Mouse (Mus musculus): Measurements from ENCODE around the gene Fbxo7. TPM values are rescaled to one million over a fixed set of nuclear protein-coding genes. Genes with fewer than 3 reads are reported as not detected.
"Not testable (repeated sequence)": the region's sequence is repeated elsewhere in the genome, so short reads cannot be mapped to it uniquely, and the experiment has no call there.

The Fbxo7 gene
- polyA plus RNA-seq, 1 experiment: 36.8 TPM

DNA sequence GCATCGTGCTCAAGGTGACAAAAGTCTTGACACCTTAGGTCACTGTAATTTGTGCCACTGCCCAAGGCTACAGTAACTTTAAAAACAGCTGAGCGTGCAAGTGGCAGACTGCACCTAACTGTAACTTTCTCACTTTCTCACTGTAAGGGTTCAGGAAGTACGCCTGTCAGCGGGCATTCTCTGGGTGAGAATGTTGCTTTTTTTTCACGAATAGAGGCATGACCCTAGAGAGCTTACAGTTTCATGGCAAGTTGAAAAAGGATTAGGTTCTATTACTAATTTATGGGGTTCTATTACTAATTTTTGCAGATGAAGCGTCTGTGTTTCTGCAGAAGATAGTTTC, 673 bp downstream of the Fbxo7 start:
- H3K36me3 ChIP-seq (ENCODE audit: control insufficient read depth, insufficient read depth, low read length): no peaks in the 10 kb centered on the region
- no peak for TF ChIP-seq CTCF (IDR thresholded peaks at IDR 0.05; ENCODE audit: control insufficient read depth, insufficient read depth, insufficient replicate concordance, low read depth, low read length)
- no peak for TF ChIP-seq POLR2A (IDR thresholded peaks at IDR 0.05; ENCODE audit: control insufficient read depth, low read depth, low read length)
- peak overlapping the region; percentile 93 for H3K4me3 ChIP-seq (ENCODE audit: control insufficient read depth, low read depth, low read length)
- no peaks in the 10 kb centered on the region for H3K27me3 ChIP-seq (ENCODE audit: control insufficient read depth, insufficient read depth, low read length)
- H3K27ac ChIP-seq (ENCODE audit: control insufficient read depth, insufficient read depth, low read depth, low read length): peak overlapping the region; percentile 90
- peaks cover 2% of the 10 kb centered on the region; the same call in 1 of the 2 replicates for H3K4me1 ChIP-seq (ENCODE audit: control insufficient read depth, insufficient read depth, low read length)

DNA sequence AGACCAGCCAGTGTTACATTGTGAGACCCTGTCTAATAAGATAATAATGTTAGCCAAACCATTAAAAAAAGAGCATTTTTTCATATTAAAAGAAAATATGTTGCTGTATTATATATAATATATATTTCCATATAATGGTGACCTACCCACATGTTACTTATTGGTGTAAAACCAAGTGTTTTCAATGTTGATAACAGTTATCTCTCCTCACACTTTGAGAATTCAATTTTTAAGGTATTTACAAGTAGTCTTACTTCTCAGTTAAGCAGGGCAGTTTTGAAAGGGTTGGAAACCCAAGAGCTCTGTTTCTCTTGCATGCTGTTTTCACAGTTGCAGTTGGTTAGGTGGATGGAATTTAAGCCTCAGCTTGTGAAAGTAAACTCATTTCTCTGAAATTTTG, 1.4 kb downstream of the Fbxo7 start:
- H3K4me3 ChIP-seq (ENCODE audit: control insufficient read depth, low read depth, low read length): no peak overlapping the region

GRCm38 (mm10) chr10:86025906-86026305, 4.1 kb downstream of the Fbxo7 start:
- Histone ChIP-seq H3K27ac (ENCODE audit: control insufficient read depth, insufficient read depth, low read depth, low read length) (no peak overlapping the region), H3K36me3 (ENCODE audit: control insufficient read depth, insufficient read depth, low read length) (peaks cover 1% of the 10 kb centered on the region; the same call in 1 of the 2 replicates), H3K27me3 (ENCODE audit: control insufficient read depth, insufficient read depth, low read length) (no peaks in the 10 kb centered on the region), H3K4me3 (ENCODE audit: control insufficient read depth, low read depth, low read length) (no peak overlapping the region), H3K4me1 (ENCODE audit: control insufficient read depth, insufficient read depth, low read length) (peaks cover 2% of the 10 kb centered on the region; the same call in 1 of the 2 replicates)
- no peak for TF ChIP-seq CTCF (IDR thresholded peaks at IDR 0.05; ENCODE audit: control insufficient read depth, insufficient read depth, insufficient replicate concordance, low read depth, low read length)
- TF ChIP-seq POLR2A (IDR thresholded peaks at IDR 0.05; ENCODE audit: control insufficient read depth, low read depth, low read length): no peak

More for the DNA sequence above, 1.4 kb downstream of the Fbxo7 start:
- H3K27me3 ChIP-seq (ENCODE audit: control insufficient read depth, insufficient read depth, low read length): no peaks in the 10 kb centered on the region
- TF ChIP-seq POLR2A (IDR thresholded peaks at IDR 0.05; ENCODE audit: control insufficient read depth, low read depth, low read length) (no peak), CTCF (IDR thresholded peaks at IDR 0.05; ENCODE audit: control insufficient read depth, insufficient read depth, insufficient replicate concordance, low read depth, low read length) (no peak)
- no peaks in the 10 kb centered on the region for H3K36me3 ChIP-seq (ENCODE audit: control insufficient read depth, insufficient read depth, low read length)
- H3K27ac ChIP-seq (ENCODE audit: control insufficient read depth, insufficient read depth, low read depth, low read length): no peak overlapping the region
- peaks cover 2% of the 10 kb centered on the region; the same call in 1 of the 2 replicates for H3K4me1 ChIP-seq (ENCODE audit: control insufficient read depth, insufficient read depth, low read length)

DNA sequence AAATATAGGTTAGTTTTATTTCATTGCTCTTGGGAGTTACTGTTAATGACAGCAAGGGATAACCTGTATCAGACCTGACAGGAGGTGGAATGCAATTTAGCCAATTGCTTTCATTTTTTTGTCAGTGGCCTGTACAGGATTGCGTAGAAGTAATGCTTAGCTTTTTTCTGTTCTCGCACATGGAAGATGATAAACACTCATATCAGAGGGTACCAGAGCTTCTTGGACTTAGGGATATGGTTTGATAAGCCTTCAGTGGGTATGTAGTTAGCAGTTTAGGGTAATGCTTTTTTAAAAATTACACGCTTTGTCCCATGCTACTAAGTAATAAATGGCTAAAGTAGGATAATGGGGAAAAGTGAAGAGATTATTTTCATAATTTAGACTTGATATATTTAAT, 4.6 kb downstream of the Fbxo7 start:
- Histone ChIP-seq H3K27ac (ENCODE audit: control insufficient read depth, insufficient read depth, low read depth, low read length) (no peak overlapping the region), H3K27me3 (ENCODE audit: control insufficient read depth, insufficient read depth, low read length) (no peaks in the 10 kb centered on the region), H3K4me1 (ENCODE audit: control insufficient read depth, insufficient read depth, low read length) (peaks cover 2% of the 10 kb centered on the region; the same call in 1 of the 2 replicates), H3K4me3 (ENCODE audit: control insufficient read depth, low read depth, low read length) (no peak overlapping the region), H3K36me3 (ENCODE audit: control insufficient read depth, insufficient read depth, low read length) (peaks cover 4% of the 10 kb centered on the region)
- no peak for TF ChIP-seq POLR2A (IDR thresholded peaks at IDR 0.05; ENCODE audit: control insufficient read depth, low read depth, low read length)
- no peak for TF ChIP-seq CTCF (IDR thresholded peaks at IDR 0.05; ENCODE audit: control insufficient read depth, insufficient read depth, insufficient replicate concordance, low read depth, low read length)

DNA sequence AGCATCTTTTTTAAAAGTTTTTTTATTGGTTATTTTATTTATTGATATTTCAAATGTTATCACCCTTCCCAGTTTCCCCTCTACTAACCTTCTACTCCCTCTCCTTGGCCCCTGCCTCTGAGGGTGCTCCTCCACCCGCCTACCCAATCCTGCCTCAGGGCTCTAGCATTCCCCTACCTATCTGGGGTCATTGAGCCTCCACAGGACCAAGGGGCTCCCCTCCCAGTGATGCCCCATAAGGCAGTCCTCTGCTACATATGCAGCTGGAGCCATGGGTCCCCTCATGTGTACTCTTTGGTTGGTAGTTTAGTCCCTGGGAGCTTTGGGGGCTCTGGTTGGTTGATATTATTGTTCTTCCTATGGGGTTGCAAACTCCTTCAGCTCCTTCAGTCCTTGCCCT, 5.0 kb downstream of the Fbxo7 start:
- not testable (repeated sequence) for H3K4me3 ChIP-seq (ENCODE audit: control insufficient read depth, low read depth, low read length); H3K36me3 ChIP-seq (ENCODE audit: control insufficient read depth, insufficient read depth, low read length); H3K4me1 ChIP-seq (ENCODE audit: control insufficient read depth, insufficient read depth, low read length); H3K27me3 ChIP-seq (ENCODE audit: control insufficient read depth, insufficient read depth, low read length); H3K27ac ChIP-seq (ENCODE audit: control insufficient read depth, insufficient read depth, low read depth, low read length)

- Histone ChIP-seq H3K36me3 (ENCODE audit: control insufficient read depth, insufficient read depth, low read length) (peaks cover 6% of the 10 kb centered on the region), H3K4me1 (ENCODE audit: control insufficient read depth, insufficient read depth, low read length) (no peaks in the 10 kb centered on the region), H3K27me3 (ENCODE audit: control insufficient read depth, insufficient read depth, low read length) (no peaks in the 10 kb centered on the region), H3K4me3 (ENCODE audit: control insufficient read depth, low read depth, low read length) (no peak overlapping the region), H3K27ac (ENCODE audit: control insufficient read depth, insufficient read depth, low read depth, low read length) (no peak overlapping the region)
- TF ChIP-seq POLR2A (IDR thresholded peaks at IDR 0.05; ENCODE audit: control insufficient read depth, low read depth, low read length): no peak
- no peak for TF ChIP-seq CTCF (IDR thresholded peaks at IDR 0.05; ENCODE audit: control insufficient read depth, insufficient read depth, insufficient replicate concordance, low read depth, low read length)
Observed at GRCm38 (mm10) chr10:86030743-86031142, 9.0 kb downstream of the Fbxo7 start.

- H3K27me3 ChIP-seq (ENCODE audit: control insufficient read depth, insufficient read depth, low read length): no peaks in the 10 kb centered on the region
- peaks cover 6% of the 10 kb centered on the region for H3K36me3 ChIP-seq (ENCODE audit: control insufficient read depth, insufficient read depth, low read length)
- TF ChIP-seq POLR2A (IDR thresholded peaks at IDR 0.05; ENCODE audit: control insufficient read depth, low read depth, low read length) (no peak), CTCF (IDR thresholded peaks at IDR 0.05; ENCODE audit: control insufficient read depth, insufficient read depth, insufficient replicate concordance, low read depth, low read length) (no peak)
- no peak overlapping the region for H3K4me3 ChIP-seq (ENCODE audit: control insufficient read depth, low read depth, low read length)
- H3K4me1 ChIP-seq (ENCODE audit: control insufficient read depth, insufficient read depth, low read length): no peaks in the 10 kb centered on the region
- no peak overlapping the region for H3K27ac ChIP-seq (ENCODE audit: control insufficient read depth, insufficient read depth, low read depth, low read length)
Observed at GRCm38 (mm10) chr10:86032517-86032916, 10.7 kb downstream of the Fbxo7 start.

All from testis, adult 2 months (tissue).